Mouse (Mus musculus) small intestine, adult 2 months (tissue): Measurements from ENCODE around the gene Rasgef1a. TPM values are rescaled to one million over a fixed set of nuclear protein-coding genes. Genes with fewer than 3 reads are reported as not detected.

Experiments used
- H3K27ac ChIP-seq: fragments of 200-500 bp; 2 replicates; pipeline ENCODE4 v1.5.1; 2012; ENCODE audit warnings: low read depth, low read length, control low read depth, inconsistent platforms; ENCODE audit not compliant: insufficient read depth
- H3K27me3 ChIP-seq: fragments of 200-500 bp; 2 replicates; pipeline ENCODE4 v1.6.1; 2012; ENCODE audit warnings: mild to moderate bottlenecking, moderate library complexity, low read length, inconsistent platforms; ENCODE audit not compliant: control insufficient read depth, insufficient read depth
- H3K36me3 ChIP-seq: fragments of 200-500 bp; 2 replicates; pipeline ENCODE4 v1.6.1; 2012; ENCODE audit warnings: mild to moderate bottlenecking, low read length, control low read depth, inconsistent platforms; ENCODE audit not compliant: control insufficient read depth, insufficient read depth
- H3K4me1 ChIP-seq: fragments of 200-500 bp; 2 replicates; pipeline ENCODE4 v1.6.1; 2012; ENCODE audit warnings: low read length, inconsistent platforms, mixed read lengths; ENCODE audit not compliant: control insufficient read depth, insufficient read depth, insufficient read length
- H3K4me3 ChIP-seq: fragments of 200-500 bp; 2 replicates; pipeline ENCODE4 v1.5.1; 2012; ENCODE audit warnings: low read depth, mild to moderate bottlenecking, control low read depth, inconsistent platforms, low read length, moderate library complexity
- CTCF ChIP-seq: fragments of 200-500 bp; IDR thresholded peaks from 2 replicates; pipeline ENCODE4 v1.5.1; 2012; ENCODE audit warnings: low read depth, mild to moderate bottlenecking, control low read depth, inconsistent platforms, low read length, moderate library complexity, mixed read lengths; ENCODE audit not compliant: insufficient replicate concordance, insufficient read length; ENCODE audit errors: extremely low read depth
- POLR2A ChIP-seq: fragments of 200-500 bp; IDR thresholded peaks from 2 replicates; pipeline ENCODE4 v1.6.1; 2012; ENCODE audit warnings: low read depth, mild to moderate bottlenecking, control low read depth, inconsistent platforms, low read length, moderate library complexity
- WGBS: fragments of 180-500 bp; shearing (Covaris S2); methylation state at CpG from one replicate; pipeline ENCODE4 v1.1.7; 2018; 5-methylcytosine and 5-hydroxymethylcytosine counted together
- polyA plus RNA-seq: library from polyadenylated mRNA; depleted of rRNA; stranded (reverse); fragments of >200 nt; gene quantifications from 2 replicates; pipeline ENCODE4 v1.2.3, GENCODE M21; 2012

The Rasgef1a gene
- polyA plus RNA-seq, 1 experiment: 0.22 TPM

DNA sequence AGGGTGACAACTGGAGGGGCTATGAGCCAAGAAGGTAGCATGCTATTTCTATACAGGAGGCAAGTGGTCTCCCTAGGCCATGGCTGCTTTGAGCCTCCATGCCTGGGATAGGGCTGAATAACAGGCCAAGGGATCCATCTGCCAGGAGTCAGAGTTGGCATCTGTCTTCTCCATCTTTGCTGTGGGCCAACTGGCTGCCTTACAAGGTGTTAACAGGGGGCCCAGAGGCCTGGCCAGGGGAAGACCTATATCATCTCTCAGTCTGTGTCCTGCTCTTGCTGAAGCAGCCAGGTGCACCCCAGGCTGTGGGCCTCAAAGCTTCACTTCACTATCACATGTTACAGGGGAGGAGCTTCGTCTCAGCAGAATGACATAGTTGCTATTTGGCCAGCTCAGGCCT, 60.9 kb downstream of the Rasgef1a start:
- Histone ChIP-seq H3K36me3 (no peaks in the 10 kb centered on the region), H3K27ac (no peak overlapping the region), H3K4me3 (no peak overlapping the region), H3K4me1 (no peaks in the 10 kb centered on the region), H3K27me3 (no peaks in the 10 kb centered on the region)
- no peak for TF ChIP-seq CTCF
- TF ChIP-seq POLR2A: no peak
- WGBS: 68% methylated on average over 1 of the region's 1 CpGs

GRCm38 (mm10) chr6:118074151-118074550, 62.9 kb downstream of the Rasgef1a start:
- no peaks in the 10 kb centered on the region for H3K27me3 ChIP-seq
- WGBS: 67% methylated on average over 3 of the region's 3 CpGs
- TF ChIP-seq CTCF (no peak), POLR2A (no peak)
- H3K36me3 ChIP-seq: no peaks in the 10 kb centered on the region
- H3K4me3 ChIP-seq: no peak overlapping the region
- H3K4me1 ChIP-seq: no peaks in the 10 kb centered on the region
- no peak overlapping the region for H3K27ac ChIP-seq

DNA sequence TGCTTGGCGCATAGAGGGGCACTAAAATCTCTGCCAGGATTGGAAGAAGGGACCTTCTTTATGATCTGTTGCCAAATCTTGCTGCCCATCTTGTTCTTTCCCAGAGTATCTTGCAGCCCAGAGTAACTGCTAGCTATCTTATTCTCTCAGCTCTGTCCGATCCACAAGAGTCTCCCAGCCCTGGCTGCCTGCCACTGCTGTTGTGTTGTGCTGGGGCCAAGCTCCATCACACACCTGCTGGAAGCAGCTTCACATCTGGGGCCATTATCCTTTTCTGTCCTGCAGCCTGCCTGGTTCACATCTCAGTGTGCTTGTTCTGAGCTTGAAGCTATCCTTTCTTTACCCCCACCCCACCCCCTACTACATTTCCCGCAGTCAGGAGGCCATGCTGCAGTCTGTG, 65.0 kb downstream of the Rasgef1a start:
- no peak overlapping the region for H3K4me3 ChIP-seq
- no peaks in the 10 kb centered on the region for H3K27me3 ChIP-seq
- TF ChIP-seq CTCF (no peak), POLR2A (no peak)
- H3K27ac ChIP-seq: no peak overlapping the region
- H3K36me3 ChIP-seq: no peaks in the 10 kb centered on the region
- WGBS: 72% methylated on average over 3 of the region's 3 CpGs
- H3K4me1 ChIP-seq: no peaks in the 10 kb centered on the region

GRCm38 (mm10) chr6:118076748-118077147, 65.5 kb downstream of the Rasgef1a start:
- Histone ChIP-seq H3K27ac (no peak overlapping the region), H3K4me3 (no peak overlapping the region), H3K4me1 (no peaks in the 10 kb centered on the region), H3K27me3 (no peaks in the 10 kb centered on the region), H3K36me3 (no peaks in the 10 kb centered on the region)
- 84% methylated on average over 8 of the region's 8 CpGs for WGBS
- no peak for TF ChIP-seq POLR2A
- no peak for TF ChIP-seq CTCF

GRCm38 (mm10) chr6:118077421-118077820, 66.2 kb downstream of the Rasgef1a start:
- H3K4me3 ChIP-seq: no peak overlapping the region
- no peaks in the 10 kb centered on the region for H3K27me3 ChIP-seq
- no peaks in the 10 kb centered on the region for H3K4me1 ChIP-seq
- WGBS: 74% methylated on average over 7 of the region's 7 CpGs
- H3K36me3 ChIP-seq: no peaks in the 10 kb centered on the region
- no peak overlapping the region for H3K27ac ChIP-seq
- TF ChIP-seq POLR2A (no peak), CTCF (no peak)

- Histone ChIP-seq H3K27me3 (no peaks in the 10 kb centered on the region), H3K4me1 (no peaks in the 10 kb centered on the region), H3K27ac (no peak overlapping the region), H3K36me3 (no peaks in the 10 kb centered on the region), H3K4me3 (no peak overlapping the region)
- TF ChIP-seq POLR2A (no peak), CTCF (no peak)
- WGBS: 65% methylated on average over 10 of the region's 10 CpGs
Observed at GRCm38 (mm10) chr6:118078751-118079150, 67.5 kb downstream of the Rasgef1a start.

DNA sequence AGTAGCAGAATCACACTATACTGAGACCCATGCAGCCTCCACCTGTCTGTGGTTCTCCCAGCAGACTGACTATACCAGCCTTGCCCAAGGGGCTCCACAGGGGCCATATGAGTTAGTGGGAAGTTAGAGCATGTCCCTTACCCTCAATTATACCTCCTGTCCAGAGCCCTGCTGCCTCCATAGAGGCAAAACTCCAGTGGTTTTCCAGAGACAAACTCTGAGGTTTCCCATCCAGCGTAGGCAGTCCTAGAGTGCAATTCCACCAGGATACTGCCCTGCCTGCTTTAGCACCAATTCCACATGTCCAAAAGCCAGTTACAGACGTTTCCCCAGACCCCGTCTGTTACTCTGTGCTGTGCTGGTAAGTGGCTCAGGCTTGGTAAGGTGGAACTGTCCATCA, 68.1 kb downstream of the Rasgef1a start:
- TF ChIP-seq CTCF (no peak), POLR2A (no peak)
- H3K4me3 ChIP-seq: no peak overlapping the region
- 55% methylated on average over 3 of the region's 3 CpGs for WGBS
- H3K4me1 ChIP-seq: no peaks in the 10 kb centered on the region
- H3K27ac ChIP-seq: no peak overlapping the region
- H3K36me3 ChIP-seq: no peaks in the 10 kb centered on the region
- no peaks in the 10 kb centered on the region for H3K27me3 ChIP-seq
